Mouse (Mus musculus): ENCODE data around the gene Rps2. TPM values are rescaled to one million over a fixed set of nuclear protein-coding genes. Genes with fewer than 3 reads are reported as not detected.
A peak's percentile ranks its signal among the peaks of the same experiment; 100 is the strongest.

Rps2 gene
- polyA plus RNA-seq, 2 experiments = 1,722 to 2,709 TPM

GRCm38 (mm10) chr17:24695326-24696010 lies 22.4 kb upstream of the Rps2 start:
- H3K27me3 ChIP-seq (ENCODE audit: control insufficient read depth, insufficient read depth, low read length) = peaks cover 4% of the 10 kb centered on the region; the same call in 1 of the 2 replicates
- peak; percentile 31; the same call in 1 of the 2 replicates for ATAC-seq (ENCODE audit: low FRiP score, low read depth)
- TF ChIP-seq POLR2A (IDR thresholded peaks at IDR 0.05; ENCODE audit: borderline replicate concordance, extremely low read depth, insufficient read depth, insufficient read length) = no peak
- no peaks in the 10 kb centered on the region for H3K9me3 ChIP-seq (ENCODE audit: control insufficient read depth, low read length)
- H3K4me1 ChIP-seq (ENCODE audit: control insufficient read depth, insufficient read depth, low read length) = peaks cover 9% of the 10 kb centered on the region
- peak overlapping the region; percentile 77 for H3K9ac ChIP-seq (ENCODE audit: low read depth, low read length, severe bottlenecking)
- peak overlapping the region; percentile 73 for H3K4me2 ChIP-seq (replicated peaks; ENCODE audit: low read depth, low read length, severe bottlenecking)
- H3K4me3 ChIP-seq (replicated peaks; ENCODE audit: low read length) = peak overlapping the region; percentile 84
- no peak for DNase-seq (ENCODE audit: low spot score)
- WGBS = 5% methylated on average over 45 of the region's 51 CpGs
- peaks cover 27% of the 10 kb centered on the region for H3K36me3 ChIP-seq (ENCODE audit: control insufficient read depth, insufficient read depth, low read length)
- peak overlapping the region; percentile 79 for H3K27ac ChIP-seq (replicated peaks; ENCODE audit: low read depth, low read length)

- peaks cover 34% of the 10 kb centered on the region for H3K36me3 ChIP-seq (ENCODE audit: control insufficient read depth, insufficient read depth, low read length)
- ATAC-seq (ENCODE audit: low FRiP score, low read depth) (peak; percentile 92), DNase-seq (ENCODE audit: low spot score) (peak; percentile 78)
- H3K4me1 ChIP-seq (ENCODE audit: control insufficient read depth, insufficient read depth, low read length) = peaks cover 9% of the 10 kb centered on the region
- H3K4me2 ChIP-seq (replicated peaks; ENCODE audit: low read depth, low read length, severe bottlenecking) = peak within 1 kb of the TSS; percentile 73
- peak within 1 kb of the TSS; percentile 84 for H3K4me3 ChIP-seq (replicated peaks; ENCODE audit: low read length)
- peak; percentile 77; the same call in 1 of the 2 replicates for TF ChIP-seq POLR2A (IDR thresholded peaks at IDR 0.05; ENCODE audit: borderline replicate concordance, extremely low read depth, insufficient read depth, insufficient read length)
- H3K9ac ChIP-seq (ENCODE audit: low read depth, low read length, severe bottlenecking) = peak within 1 kb of the TSS; percentile 77
- peak within 1 kb of the TSS; percentile 79 for H3K27ac ChIP-seq (replicated peaks; ENCODE audit: low read depth, low read length)
- no peaks in the 10 kb centered on the region for H3K9me3 ChIP-seq (ENCODE audit: control insufficient read depth, low read length)
- WGBS = 2% methylated on average over 30 of the region's 76 CpGs
- H3K27me3 ChIP-seq (ENCODE audit: control insufficient read depth, insufficient read depth, low read length) = no peaks in the 10 kb centered on the region
These were observed 21.8 kb upstream of the Rps2 start, which contains the start of the genes Gfer and Noxo1 for GRCm38 (mm10) chr17:24696011-24696697. Gene Gfer, minus strand, starts transcription at chr17:24696156. Gene Noxo1, plus strand, starts transcription at chr17:24696234.

- no peak overlapping the region for H3K9ac ChIP-seq (ENCODE audit: low read depth, low read length, severe bottlenecking)
- no peak overlapping the region for H3K4me2 ChIP-seq (replicated peaks; ENCODE audit: low read depth, low read length, severe bottlenecking)
- no peak overlapping the region for H3K27ac ChIP-seq (replicated peaks; ENCODE audit: low read depth, low read length)
- no peaks in the 10 kb centered on the region for H3K27me3 ChIP-seq (ENCODE audit: control insufficient read depth, insufficient read depth, low read length)
- H3K36me3 ChIP-seq (ENCODE audit: control insufficient read depth, insufficient read depth, low read length) = peaks cover 41% of the 10 kb centered on the region
- no peaks in the 10 kb centered on the region for H3K9me3 ChIP-seq (ENCODE audit: control insufficient read depth, low read length)
- TF ChIP-seq POLR2A (IDR thresholded peaks at IDR 0.05; ENCODE audit: borderline replicate concordance, extremely low read depth, insufficient read depth, insufficient read length) = no peak
- no peak for ATAC-seq (ENCODE audit: low FRiP score, low read depth)
- H3K4me3 ChIP-seq (replicated peaks; ENCODE audit: low read length) = no peak overlapping the region
- peaks cover 9% of the 10 kb centered on the region for H3K4me1 ChIP-seq (ENCODE audit: control insufficient read depth, insufficient read depth, low read length)
- 36% methylated on average over 5 of the region's 5 CpGs for WGBS
- no peak for DNase-seq (ENCODE audit: low spot score)
These were observed 19.9 kb upstream of the Rps2 start for GRCm38 (mm10) chr17:24697985-24698384.

- Histone ChIP-seq H3K27ac (replicated peaks; ENCODE audit: low read depth, low read length) (no peak overlapping the region), H3K27me3 (ENCODE audit: control insufficient read depth, insufficient read depth, low read length) (no peaks in the 10 kb centered on the region), H3K9me3 (ENCODE audit: control insufficient read depth, low read length) (no peaks in the 10 kb centered on the region), H3K4me2 (replicated peaks; ENCODE audit: low read depth, low read length, severe bottlenecking) (no peak overlapping the region), H3K4me1 (ENCODE audit: control insufficient read depth, insufficient read depth, low read length) (peaks cover 9% of the 10 kb centered on the region), H3K36me3 (ENCODE audit: control insufficient read depth, insufficient read depth, low read length) (peaks cover 40% of the 10 kb centered on the region), H3K4me3 (replicated peaks; ENCODE audit: low read length) (no peak overlapping the region), H3K9ac (ENCODE audit: low read depth, low read length, severe bottlenecking) (0 out of 2 replicates have a peak overlapping the region, but pooled peaks have one; percentile 4)
- TF ChIP-seq POLR2A (IDR thresholded peaks at IDR 0.05; ENCODE audit: borderline replicate concordance, extremely low read depth, insufficient read depth, insufficient read length) = no peak
- ATAC-seq (ENCODE audit: low FRiP score, low read depth) (no peak), DNase-seq (ENCODE audit: low spot score) (no peak)
- 68% methylated on average over 9 of the region's 9 CpGs for WGBS
These were observed 19.2 kb upstream of the Rps2 start for GRCm38 (mm10) chr17:24698715-24699114.

GRCm38 (mm10) chr17:24699473-24699872 lies 18.4 kb upstream of the Rps2 start:
- DNase-seq (ENCODE audit: low spot score) = no peak
- Histone ChIP-seq H3K36me3 (ENCODE audit: control insufficient read depth, insufficient read depth, low read length) (peaks cover 47% of the 10 kb centered on the region), H3K4me1 (ENCODE audit: control insufficient read depth, insufficient read depth, low read length) (peaks cover 9% of the 10 kb centered on the region), H3K4me3 (replicated peaks; ENCODE audit: low read length) (no peak overlapping the region), H3K27me3 (ENCODE audit: control insufficient read depth, insufficient read depth, low read length) (no peaks in the 10 kb centered on the region), H3K9me3 (ENCODE audit: control insufficient read depth, low read length) (no peaks in the 10 kb centered on the region), H3K27ac (replicated peaks; ENCODE audit: low read depth, low read length) (no peak overlapping the region), H3K9ac (ENCODE audit: low read depth, low read length, severe bottlenecking) (no peak overlapping the region), H3K4me2 (replicated peaks; ENCODE audit: low read depth, low read length, severe bottlenecking) (no peak overlapping the region)
- TF ChIP-seq POLR2A (IDR thresholded peaks at IDR 0.05; ENCODE audit: borderline replicate concordance, extremely low read depth, insufficient read depth, insufficient read length) = no peak
- 94% methylated on average over 2 of the region's 2 CpGs for WGBS
- no peak for ATAC-seq (ENCODE audit: low FRiP score, low read depth)

Data from limb, embryonic 14.5 days (tissue).